Mouse (Mus musculus): ENCODE results near the gene Fopnl. TPM values are rescaled to one million over a fixed set of nuclear protein-coding genes. Genes with fewer than 3 reads are reported as not detected.
A peak's percentile ranks its signal among the peaks of the same experiment; 100 is the strongest.

Gene Fopnl
- polyA plus RNA-seq, 1 experiment from 2014 or later, result 174 TPM

GRCm38 (mm10) chr16:14303676-14304075, 13.5 kb downstream of the Fopnl start:
- H3K4me2 ChIP-seq (replicated peaks), result no peak overlapping the region
- H3K4me1 ChIP-seq, result no peaks in the 10 kb centered on the region
- H3K27me3 ChIP-seq, result no peaks in the 10 kb centered on the region
- no peak for ATAC-seq (ENCODE audit: low FRiP score, low read depth)
- no peak overlapping the region for H3K4me3 ChIP-seq
- no peak overlapping the region for H3K27ac ChIP-seq
- H3K9me3 ChIP-seq, result no peaks in the 10 kb centered on the region
- H3K36me3 ChIP-seq, result peaks cover 83% of the 10 kb centered on the region
- H3K9ac ChIP-seq, result no peak overlapping the region
- 88% methylated on average over 7 of the region's 7 CpGs for WGBS

- H3K4me3 ChIP-seq, result no peak overlapping the region
- WGBS, result 92% methylated on average over 2 of the region's 2 CpGs
- ATAC-seq (ENCODE audit: low FRiP score, low read depth), result no peak
- no peaks in the 10 kb centered on the region for H3K27me3 ChIP-seq
- H3K4me2 ChIP-seq (replicated peaks), result no peak overlapping the region
- H3K27ac ChIP-seq, result no peak overlapping the region
- no peaks in the 10 kb centered on the region for H3K4me1 ChIP-seq
- no peak overlapping the region for H3K9ac ChIP-seq
- H3K36me3 ChIP-seq, result peaks cover 82% of the 10 kb centered on the region
- no peaks in the 10 kb centered on the region for H3K9me3 ChIP-seq
Observed at GRCm38 (mm10) chr16:14303148-14303547, 14.1 kb downstream of the Fopnl start.

GRCm38 (mm10) chr16:14298461-14298860, 18.7 kb downstream of the Fopnl start:
- no peak for ATAC-seq (ENCODE audit: low FRiP score, low read depth)
- H3K4me1 ChIP-seq, result no peaks in the 10 kb centered on the region
- no peaks in the 10 kb centered on the region for H3K9me3 ChIP-seq
- 93% methylated on average over 4 of the region's 4 CpGs for WGBS
- no peak overlapping the region for H3K4me3 ChIP-seq
- H3K27ac ChIP-seq, result no peak overlapping the region
- H3K4me2 ChIP-seq (replicated peaks), result no peak overlapping the region
- H3K9ac ChIP-seq, result no peak overlapping the region
- H3K36me3 ChIP-seq, result peaks cover 56% of the 10 kb centered on the region
- no peaks in the 10 kb centered on the region for H3K27me3 ChIP-seq

GRCm38 (mm10) chr16:14297746-14298145, 19.5 kb downstream of the Fopnl start:
- ATAC-seq (ENCODE audit: low FRiP score, low read depth), result no peak
- 91% methylated on average over 4 of the region's 4 CpGs for WGBS
- Histone ChIP-seq H3K27ac (no peak overlapping the region), H3K4me2 (replicated peaks) (no peak overlapping the region), H3K4me1 (peaks cover 5% of the 10 kb centered on the region; the same call in 1 of the 2 replicates), H3K4me3 (no peak overlapping the region), H3K27me3 (peaks cover 5% of the 10 kb centered on the region), H3K9ac (no peak overlapping the region), H3K36me3 (peaks cover 49% of the 10 kb centered on the region), H3K9me3 (no peaks in the 10 kb centered on the region)

DNA sequence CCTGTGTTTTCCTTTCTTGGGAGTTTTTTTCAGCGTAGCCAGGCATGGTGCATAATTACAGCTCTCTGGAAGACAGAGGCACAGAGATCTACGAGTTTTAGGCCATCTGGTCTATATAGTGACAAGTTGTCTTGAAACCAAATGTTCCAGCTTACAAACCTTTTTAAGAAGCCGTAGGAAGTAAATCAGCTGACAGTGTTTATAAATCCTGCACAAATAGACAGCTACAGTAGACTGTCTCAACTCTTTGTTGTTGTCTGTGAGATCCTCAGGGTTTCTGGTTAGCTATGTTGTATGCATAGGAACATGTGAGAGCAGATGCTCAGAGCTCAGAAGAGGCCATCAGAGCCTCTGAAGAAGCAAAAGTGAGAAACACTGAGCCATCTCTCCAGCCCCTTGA, 20.1 kb downstream of the Fopnl start:
- no peaks in the 10 kb centered on the region for H3K9me3 ChIP-seq
- no peak overlapping the region for H3K9ac ChIP-seq
- peaks cover 11% of the 10 kb centered on the region for H3K4me1 ChIP-seq
- H3K4me3 ChIP-seq, result no peak overlapping the region
- 72% methylated on average over 3 of the region's 3 CpGs for WGBS
- H3K27ac ChIP-seq, result no peak overlapping the region
- no peak overlapping the region for H3K4me2 ChIP-seq (replicated peaks)
- ATAC-seq (ENCODE audit: low FRiP score, low read depth), result no peak
- peaks cover 11% of the 10 kb centered on the region for H3K27me3 ChIP-seq
- H3K36me3 ChIP-seq, result peaks cover 43% of the 10 kb centered on the region

DNA sequence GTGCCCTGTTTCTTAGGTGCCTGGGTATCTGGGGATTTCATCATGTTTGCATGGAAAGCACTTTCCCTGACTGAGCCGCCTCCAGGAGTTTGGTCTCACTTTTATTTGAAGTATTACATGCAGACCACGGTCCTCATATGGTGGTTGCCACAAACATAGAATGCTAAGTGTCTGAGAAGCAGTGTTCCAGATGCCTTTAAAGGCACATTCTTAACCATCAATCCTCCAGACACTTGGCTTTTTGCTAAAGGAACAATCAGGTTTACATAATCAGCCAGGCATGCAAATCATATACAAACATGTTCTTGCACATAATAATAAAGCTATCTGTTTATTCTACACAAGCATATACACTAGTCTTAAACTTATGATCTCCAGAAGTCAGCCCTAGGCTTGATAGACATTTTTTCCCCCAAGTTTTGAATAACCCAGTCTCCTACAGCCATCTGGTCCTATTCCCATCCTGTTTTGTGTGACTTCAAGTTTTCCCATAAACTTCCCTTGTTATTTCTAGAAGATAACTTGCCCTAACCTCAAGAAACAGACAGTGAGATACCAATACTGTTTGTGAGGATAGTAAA, 20.6 kb downstream of the Fopnl start:
- Histone ChIP-seq H3K36me3 (peaks cover 38% of the 10 kb centered on the region), H3K4me2 (replicated peaks) (no peak overlapping the region), H3K4me1 (peaks cover 16% of the 10 kb centered on the region), H3K9me3 (no peaks in the 10 kb centered on the region), H3K27ac (no peak overlapping the region), H3K9ac (no peak overlapping the region), H3K4me3 (no peak overlapping the region), H3K27me3 (peaks cover 17% of the 10 kb centered on the region)
- 71% methylated on average over 2 of the region's 2 CpGs for WGBS
- ATAC-seq (ENCODE audit: low FRiP score, low read depth), result no peak

GRCm38 (mm10) chr16:14295291-14295690, 21.9 kb downstream of the Fopnl start:
- Histone ChIP-seq H3K4me1 (peaks cover 22% of the 10 kb centered on the region), H3K9me3 (no peaks in the 10 kb centered on the region), H3K27ac (no peak overlapping the region), H3K36me3 (peaks cover 29% of the 10 kb centered on the region), H3K9ac (no peak overlapping the region), H3K4me2 (replicated peaks) (no peak overlapping the region), H3K27me3 (peaks cover 27% of the 10 kb centered on the region), H3K4me3 (no peak overlapping the region)
- WGBS, result 80% methylated on average over 2 of the region's 2 CpGs
- ATAC-seq (ENCODE audit: low FRiP score, low read depth), result no peak

DNA sequence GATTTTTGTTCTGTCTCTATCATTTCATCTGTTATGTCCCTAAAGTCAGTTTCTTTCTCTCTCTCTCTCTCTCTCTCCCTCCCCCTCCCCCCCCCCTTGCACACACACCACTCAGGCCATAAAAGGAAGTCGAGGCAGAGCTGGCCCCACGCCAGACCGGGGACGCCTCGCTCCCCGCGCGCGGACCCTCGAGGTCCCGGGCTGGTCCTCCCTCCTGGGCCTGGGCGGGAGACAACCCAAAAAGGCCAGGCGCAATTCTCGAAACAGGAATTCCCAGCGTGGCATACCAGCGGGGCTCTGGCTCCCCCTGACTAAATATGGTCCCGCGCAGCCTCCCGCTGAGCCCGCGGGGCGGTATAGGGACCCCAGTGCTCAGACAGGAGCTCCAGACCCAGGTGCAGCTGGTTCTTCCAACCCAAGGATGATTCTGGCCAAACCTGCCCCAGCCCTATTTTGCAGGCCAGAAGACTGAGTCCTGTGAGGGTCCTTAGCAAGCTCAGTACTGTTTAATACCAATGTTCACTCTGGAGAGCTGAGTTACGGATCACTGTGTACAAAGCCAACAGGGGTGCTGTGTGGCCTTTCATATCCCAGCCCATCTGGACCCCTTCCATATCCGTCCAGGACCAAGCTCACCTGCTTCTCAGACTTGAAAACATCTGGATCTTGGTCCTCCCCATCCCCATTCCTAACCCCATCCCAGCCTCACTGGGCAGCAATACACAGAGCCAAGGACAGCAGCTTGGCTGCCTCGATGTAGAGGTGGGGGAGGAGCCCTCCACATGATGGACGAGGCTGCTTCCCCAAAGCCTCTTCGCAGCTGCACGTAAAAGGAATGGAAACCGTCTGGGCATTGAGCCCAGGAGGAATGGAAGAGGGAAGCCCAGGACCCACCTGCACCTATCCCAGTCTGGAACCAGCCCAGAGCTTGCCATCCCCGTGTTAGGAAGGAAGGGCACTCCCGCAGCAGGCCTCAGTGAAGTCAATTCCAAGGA, 24.7 kb downstream of the Fopnl start:
- Histone ChIP-seq H3K36me3 (0 out of 2 replicates have a peak, but pooled peaks cover 3% of the 10 kb centered on the region), H3K9me3 (no peaks in the 10 kb centered on the region), H3K27ac (no peak overlapping the region), H3K4me3 (peak overlapping the region; percentile 34), H3K9ac (peak overlapping the region; percentile 43), H3K27me3 (peaks cover 27% of the 10 kb centered on the region), H3K4me2 (replicated peaks) (peak overlapping the region; percentile 66), H3K4me1 (peaks cover 22% of the 10 kb centered on the region)
- ATAC-seq (ENCODE audit: low FRiP score, low read depth), result peak; percentile 66
- 10% methylated on average over 31 of the region's 31 CpGs for WGBS

GRCm38 (mm10) chr16:14291223-14291622, 26.0 kb downstream of the Fopnl start, which contains the start of gene Myh11:
TSS of gene Myh11 (minus strand) at chr16:14291372.
- Histone ChIP-seq H3K9ac (peak within 1 kb of the TSS; percentile 43; the same call in 1 of the 2 replicates), H3K4me3 (peak within 1 kb of the TSS; percentile 34), H3K27me3 (peaks cover 27% of the 10 kb centered on the region), H3K36me3 (no peaks in the 10 kb centered on the region), H3K27ac (no peak within 1 kb of the TSS), H3K4me2 (replicated peaks) (peak within 1 kb of the TSS; percentile 66), H3K9me3 (no peaks in the 10 kb centered on the region), H3K4me1 (peaks cover 22% of the 10 kb centered on the region)
- ATAC-seq (ENCODE audit: low FRiP score, low read depth), result peak; percentile 50; the same call in 1 of the 2 replicates
- WGBS, result 5% methylated on average over 16 of the region's 16 CpGs

GRCm38 (mm10) chr16:14272374-14272965, 44.7 kb downstream of the Fopnl start:
- no peaks in the 10 kb centered on the region for H3K27me3 ChIP-seq
- no peak overlapping the region for H3K4me3 ChIP-seq
- 50% methylated on average over 4 of the region's 4 CpGs for WGBS
- H3K4me1 ChIP-seq, result no peaks in the 10 kb centered on the region
- H3K4me2 ChIP-seq (replicated peaks), result no peak overlapping the region
- no peak overlapping the region for H3K27ac ChIP-seq
- no peaks in the 10 kb centered on the region for H3K36me3 ChIP-seq
- H3K9ac ChIP-seq, result no peak overlapping the region
- no peak for ATAC-seq (ENCODE audit: low FRiP score, low read depth)
- H3K9me3 ChIP-seq, result no peaks in the 10 kb centered on the region

DNA sequence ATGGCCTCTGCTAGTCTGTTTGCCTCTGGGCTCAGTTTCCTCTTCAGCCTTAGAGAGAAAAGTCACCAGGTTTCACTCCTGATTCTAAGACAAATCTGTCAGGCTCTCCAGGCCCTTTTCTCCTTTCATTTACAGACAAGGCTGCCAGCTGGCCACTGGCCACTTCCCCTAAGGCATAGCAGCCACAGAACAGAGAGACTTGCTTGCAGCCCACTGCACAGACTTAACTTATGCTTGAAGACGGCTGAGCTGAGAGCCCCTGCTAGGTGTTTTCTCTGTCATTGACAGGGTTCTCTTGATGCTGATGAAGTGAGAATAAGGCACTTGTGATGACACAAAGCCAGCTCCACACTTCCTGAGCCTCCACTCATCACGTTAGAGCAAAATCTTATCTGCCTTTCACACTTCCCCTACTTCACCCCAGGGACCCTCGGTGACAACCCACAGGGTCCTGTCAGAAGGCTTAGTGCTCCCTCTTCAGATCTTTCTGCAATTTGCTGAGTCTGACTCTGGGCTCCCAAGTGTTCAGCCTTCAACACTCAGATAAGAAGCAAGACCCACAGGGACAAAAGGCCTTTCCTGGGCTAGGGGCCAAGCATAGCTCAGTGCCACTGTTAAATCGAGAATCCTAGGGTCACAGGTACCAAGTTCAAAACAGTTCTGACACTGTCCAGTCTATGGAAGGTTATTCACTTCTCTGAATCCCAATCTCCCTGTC, 51.8 kb downstream of the Fopnl start:
- no peak overlapping the region for H3K27ac ChIP-seq
- no peaks in the 10 kb centered on the region for H3K36me3 ChIP-seq
- no peak overlapping the region for H3K4me3 ChIP-seq
- H3K9me3 ChIP-seq, result no peaks in the 10 kb centered on the region
- no peak overlapping the region for H3K9ac ChIP-seq
- no peaks in the 10 kb centered on the region for H3K4me1 ChIP-seq
- H3K4me2 ChIP-seq (replicated peaks), result no peak overlapping the region
- H3K27me3 ChIP-seq, result no peaks in the 10 kb centered on the region
- 39% methylated on average over 4 of the region's 4 CpGs for WGBS
- no peak for ATAC-seq (ENCODE audit: low FRiP score, low read depth)
